Mouse (Mus musculus): ENCODE results near the gene Olfr1368.
"Not testable (repeated sequence)": the region's sequence is repeated elsewhere in the genome, so short reads cannot be mapped to it uniquely, and the experiment has no call there.

Olfr1368 gene

DNA sequence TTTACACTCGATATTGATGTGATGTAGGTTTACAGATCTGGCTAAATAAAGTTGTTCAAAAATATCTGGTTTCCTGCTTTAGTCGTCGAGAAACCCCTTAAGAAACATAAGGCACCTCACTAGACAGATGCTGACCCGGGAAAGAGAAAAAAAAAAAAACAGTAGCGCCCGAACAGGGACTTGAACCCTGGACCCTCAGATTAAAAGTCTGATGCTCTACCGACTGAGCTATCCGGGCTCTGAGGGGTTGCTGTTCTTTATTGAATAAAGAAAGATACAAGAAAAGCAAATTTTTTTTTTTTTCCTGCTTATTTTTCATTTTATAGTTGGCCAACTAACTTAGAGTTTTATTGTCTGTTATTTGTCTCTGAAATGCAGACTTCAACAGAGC is 22.2 kb upstream of the Olfr1368 start:
- peak in 1 of 2 experiments; percentile 40 for DNase-seq (ENCODE audit: low spot score in 2 of 2)

DNA sequence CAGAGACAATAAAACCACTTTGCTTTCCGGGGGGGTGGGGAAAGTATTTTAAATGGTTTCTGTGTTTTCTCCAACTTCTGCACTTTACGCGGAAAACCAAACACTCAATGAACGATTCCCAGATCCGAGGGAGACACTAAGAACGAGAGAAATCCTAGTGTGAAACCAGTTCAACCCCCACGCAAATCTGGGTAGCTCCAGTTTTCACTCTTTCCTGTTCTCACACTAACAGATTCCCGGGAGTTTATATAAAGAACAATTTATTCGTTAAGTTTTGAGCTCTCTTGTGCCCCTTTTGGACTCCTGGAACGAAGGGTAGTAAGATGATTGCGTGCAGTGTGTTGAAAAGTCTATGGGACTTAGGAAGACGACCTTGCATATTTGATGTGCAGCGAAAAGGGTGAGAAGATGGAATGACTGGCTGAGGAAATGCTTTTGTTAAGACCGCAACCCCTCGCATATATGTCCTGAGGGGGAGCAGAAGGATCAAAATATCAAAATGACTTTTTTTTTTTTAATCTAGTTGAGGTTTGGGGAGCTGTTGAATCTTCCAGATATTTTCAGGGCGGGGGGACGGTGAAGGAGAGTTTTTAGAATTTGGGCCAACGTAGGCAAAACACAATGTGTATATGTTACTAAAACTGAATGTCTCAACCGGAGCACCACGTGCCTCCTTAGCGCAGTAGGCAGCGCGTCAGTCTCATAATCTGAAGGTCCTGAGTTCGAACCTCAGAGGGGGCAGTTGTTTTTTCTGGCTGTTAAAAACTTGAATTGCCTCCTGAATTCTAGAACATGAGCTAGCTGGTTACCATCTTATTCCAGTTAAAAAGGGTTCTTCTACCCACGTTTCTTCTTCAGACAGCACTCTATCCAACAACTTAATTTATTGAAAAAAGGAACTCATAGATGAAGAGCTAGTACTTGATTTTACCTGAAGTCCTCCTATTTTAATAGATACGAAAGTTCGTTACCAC is 21.6 kb upstream of the Olfr1368 start:
- peak; percentile 76 to 84 for DNase-seq (ENCODE audit: low spot score in 2 of 2)

DNA sequence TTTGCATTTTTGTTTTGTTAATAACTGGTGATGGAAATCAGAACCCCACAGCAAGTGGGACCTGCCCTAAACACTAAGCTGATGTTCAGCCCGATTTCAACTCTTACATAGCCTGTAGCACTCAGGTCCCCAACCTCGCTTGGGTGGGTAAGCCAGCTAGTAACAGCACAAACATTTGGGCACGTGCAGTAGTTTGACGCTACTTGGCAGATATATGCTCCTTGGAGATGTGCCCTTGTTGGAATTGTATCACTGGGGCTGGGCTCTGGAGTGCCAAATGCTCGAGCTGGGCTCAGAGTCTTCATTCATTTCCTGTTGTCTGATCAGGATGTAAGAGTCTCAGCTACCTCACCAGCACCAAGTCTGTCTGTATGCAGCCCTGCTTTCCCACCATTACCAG is 16.9 kb upstream of the Olfr1368 start:
- no peak for DNase-seq (ENCODE audit: low spot score in 2 of 2)

DNA sequence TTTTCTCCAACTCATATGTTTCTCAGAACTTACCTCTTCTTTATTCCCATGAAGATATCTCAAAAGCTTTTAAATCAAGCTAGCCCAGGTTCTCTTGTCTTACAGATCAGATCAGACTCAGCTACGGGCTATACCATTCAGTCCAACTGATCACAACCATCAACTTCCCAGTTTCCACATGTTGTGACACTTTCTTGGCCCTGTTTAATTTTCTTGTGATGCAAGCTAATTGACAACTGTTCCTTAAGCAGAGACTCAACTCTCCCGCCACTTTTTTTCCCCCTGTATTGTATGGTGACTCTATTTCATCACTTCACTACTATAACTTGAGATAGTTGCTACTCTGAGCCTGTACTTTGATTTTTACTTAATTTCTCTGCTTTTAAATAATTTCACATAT is 15.9 kb upstream of the Olfr1368 start:
- DNase-seq (ENCODE audit: low spot score in 2 of 2): no peak

DNA sequence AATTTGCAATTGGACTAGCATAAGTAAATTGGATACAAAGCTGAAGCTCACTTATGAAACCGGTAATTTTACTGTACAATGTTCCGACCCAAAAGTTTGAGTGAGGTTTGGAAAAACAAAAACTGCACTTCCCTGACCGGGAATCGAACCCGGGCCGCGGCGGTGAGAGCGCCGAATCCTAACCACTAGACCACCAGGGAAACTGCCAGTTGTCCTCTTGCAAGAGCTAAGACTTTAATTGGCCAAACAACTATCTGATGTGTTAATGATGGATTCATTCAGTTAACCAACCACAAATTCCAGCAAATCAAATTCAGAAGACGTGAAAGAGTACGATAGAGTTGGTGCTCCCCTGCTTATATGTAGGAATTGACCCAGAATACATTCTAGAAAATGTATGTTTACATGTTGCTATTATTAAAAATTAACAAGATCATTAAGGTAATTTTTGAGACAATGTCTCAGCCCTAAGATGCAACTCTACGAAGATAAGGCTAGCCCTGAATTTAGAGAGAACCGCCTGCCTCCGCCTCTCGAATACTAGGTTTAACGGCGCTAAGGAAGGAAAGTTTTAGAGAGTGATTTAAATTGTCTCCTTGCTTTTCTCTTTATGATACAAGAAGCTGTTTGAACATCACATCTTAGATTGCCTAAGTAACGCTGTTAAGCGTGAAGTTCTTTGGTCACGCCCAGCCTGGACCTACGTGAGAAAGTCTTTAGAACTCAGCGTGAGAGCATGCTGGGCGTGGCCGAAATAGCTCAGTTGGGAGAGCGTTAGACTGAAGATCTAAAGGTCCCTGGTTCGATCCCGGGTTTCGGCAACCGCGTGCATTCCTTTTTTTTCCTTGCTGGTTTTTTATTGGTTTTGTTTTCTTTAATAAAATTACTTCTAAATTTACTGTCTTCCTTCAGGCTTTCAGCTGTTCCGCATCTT is 15.3 kb upstream of the Olfr1368 start:
- peak; percentile 91 to 96 for DNase-seq (ENCODE audit: low spot score in 2 of 2)

DNA sequence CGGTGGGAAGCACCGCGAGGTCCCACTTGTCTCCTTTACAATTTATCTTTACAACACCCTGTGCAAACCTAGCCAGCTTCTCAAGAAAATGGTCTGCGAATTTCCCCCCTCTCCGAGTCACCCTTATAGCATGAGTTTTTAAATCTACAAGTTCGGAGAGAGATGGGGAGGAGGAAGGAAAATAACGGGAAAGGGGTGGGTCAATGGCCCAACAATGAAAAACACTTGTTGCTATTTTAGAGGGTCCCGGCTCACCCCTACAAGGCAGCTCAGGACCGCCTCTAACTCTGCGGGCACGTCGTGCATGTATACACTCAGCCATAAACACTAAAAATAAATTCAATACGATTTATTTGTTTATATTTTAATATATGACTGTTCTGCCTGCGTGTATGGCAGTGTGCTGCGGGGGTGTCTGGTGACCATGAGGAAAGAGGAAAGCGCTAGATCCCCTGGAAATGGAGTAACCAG is 14.4 kb upstream of the Olfr1368 start:
- no peak for DNase-seq (ENCODE audit: low spot score in 2 of 2)

DNA sequence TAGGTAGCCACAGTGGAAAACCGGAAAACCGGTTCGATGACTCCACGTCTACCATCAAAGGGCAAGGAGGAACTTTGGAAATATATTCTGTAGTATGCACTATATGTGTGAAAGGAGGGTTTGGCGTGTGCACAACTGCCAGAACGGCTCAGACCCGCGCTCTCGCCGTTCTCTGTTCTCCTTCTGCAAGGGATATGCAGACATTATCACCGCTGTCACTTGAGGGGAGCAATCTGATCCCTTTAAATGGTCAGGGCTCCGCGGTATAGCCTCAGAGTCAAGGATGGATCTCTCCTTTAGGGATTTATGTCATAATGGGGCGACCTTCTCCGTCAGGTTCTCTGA is 13.8 kb upstream of the Olfr1368 start:
- DNase-seq (ENCODE audit: low spot score in 2 of 2): no peak

DNA sequence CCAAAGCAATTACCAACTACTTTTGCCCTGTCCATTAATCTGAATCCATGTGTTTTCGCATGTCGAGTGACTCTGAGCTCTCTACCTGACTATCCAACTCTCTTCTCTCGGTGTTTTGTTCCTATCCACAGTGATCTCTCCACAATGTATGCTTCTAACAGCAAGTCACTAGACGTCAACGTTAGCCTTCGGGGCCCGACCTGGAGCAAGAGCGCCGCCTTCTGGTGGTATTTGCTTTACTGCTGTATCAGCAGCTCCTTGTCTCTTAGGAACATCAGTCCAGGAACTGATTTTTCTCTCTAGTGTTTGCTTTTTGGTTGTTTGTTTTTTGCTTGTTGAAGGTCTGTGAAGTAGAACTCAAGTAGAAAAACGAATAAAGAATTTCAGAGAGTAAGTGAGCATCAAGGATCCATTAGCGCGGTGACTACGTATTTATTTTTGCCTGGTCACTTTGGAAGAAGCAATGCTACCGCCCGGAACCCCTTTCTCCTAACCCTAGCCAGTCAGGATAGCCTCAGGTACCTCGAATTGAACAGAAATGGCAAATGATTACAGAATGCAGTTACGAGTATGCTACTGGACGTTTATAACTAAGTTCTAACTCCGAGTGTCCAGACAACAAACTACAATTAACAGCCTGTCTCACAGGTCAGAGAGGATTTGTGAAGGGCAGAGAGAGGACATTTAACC is 13.3 kb upstream of the Olfr1368 start:
- peak; percentile 71 to 90 for DNase-seq (ENCODE audit: low spot score in 2 of 2)

DNA sequence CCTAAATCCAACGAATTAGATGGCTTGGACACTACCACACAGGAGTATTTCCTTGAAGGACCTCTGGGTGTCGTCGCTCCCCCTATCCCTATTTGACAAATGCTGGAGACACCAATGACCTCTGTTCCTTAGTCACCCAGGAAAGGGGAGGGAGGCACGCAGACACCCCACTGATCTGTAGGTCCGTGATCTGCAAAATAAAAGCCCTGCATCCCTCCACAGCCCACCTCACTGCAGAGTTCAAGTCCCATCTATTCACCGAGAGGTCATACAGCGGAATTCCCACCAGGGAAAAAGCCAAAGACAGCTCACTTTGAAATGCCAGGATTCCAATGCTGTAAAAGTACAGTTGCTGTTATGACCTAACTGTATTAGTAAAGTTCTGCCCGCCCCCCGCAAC is 12.4 kb upstream of the Olfr1368 start:
- DNase-seq (ENCODE audit: low spot score in 2 of 2): no peak

DNA sequence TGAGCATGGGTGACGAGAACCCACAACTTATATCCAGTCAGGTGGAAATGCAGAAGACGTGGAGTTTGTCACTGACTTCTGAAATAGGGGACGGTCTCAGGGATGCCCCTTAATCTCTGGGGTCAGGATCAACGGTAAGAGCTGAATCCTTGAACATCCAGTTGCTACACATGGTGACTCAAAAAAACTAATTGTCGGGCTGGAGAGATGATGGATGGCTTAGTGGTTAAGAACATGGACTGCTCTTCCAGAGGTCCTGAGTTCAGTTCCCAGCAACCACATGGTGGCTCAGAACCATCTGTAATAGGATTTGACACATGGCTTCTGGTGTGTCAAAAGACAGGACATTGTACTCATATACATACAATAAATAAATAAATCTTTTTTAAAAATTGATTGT is 10.2 kb upstream of the Olfr1368 start:
- DNase-seq (ENCODE audit: low spot score in 2 of 2): no peak

DNA sequence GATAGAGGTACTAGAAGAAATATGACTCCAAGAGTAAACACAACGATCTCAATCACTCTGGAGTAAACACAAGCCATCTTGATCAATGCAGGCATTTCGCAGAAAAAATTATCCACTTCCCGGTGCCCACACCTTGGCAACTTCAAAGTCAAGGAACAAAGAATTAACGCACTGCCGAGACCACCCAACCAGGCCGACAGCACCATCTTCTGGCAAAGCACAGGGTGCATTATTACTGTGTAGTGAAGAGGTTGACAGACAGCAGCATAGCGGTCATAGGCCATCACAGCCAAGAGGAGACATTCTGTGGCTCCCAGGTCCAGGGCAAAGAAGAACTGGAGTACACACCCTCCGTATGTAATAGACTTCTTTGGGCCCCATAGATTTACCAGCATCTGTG is 3.2 kb downstream of the Olfr1368 start:
- no peak for DNase-seq (ENCODE audit: low spot score in 2 of 2)

DNA sequence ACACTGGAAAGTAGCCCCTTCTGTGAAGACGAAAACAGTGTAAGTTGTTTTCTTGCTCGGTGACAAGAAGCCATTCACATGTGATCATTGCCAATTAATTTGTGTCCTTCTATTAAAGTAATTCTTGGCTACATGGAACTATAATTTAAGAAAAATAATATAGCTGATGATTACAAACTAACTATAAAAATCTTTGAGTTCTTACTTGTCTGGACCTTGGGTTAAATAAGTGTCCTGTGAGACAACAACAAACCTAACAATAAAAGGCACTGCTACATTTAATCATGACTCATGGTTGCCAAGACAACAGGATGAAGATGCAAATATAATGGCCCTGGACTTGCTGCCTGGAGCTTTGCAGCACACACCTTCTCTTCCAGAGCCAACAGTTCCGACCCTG is 16.3 kb downstream of the Olfr1368 start, which contains the start of gene Olfr263:
TSS of gene Olfr263 (plus strand) at position 301 of the 400 bp plus-strand sequence.
- not testable (repeated sequence) for DNase-seq (ENCODE audit: low spot score in 2 of 2)

DNA sequence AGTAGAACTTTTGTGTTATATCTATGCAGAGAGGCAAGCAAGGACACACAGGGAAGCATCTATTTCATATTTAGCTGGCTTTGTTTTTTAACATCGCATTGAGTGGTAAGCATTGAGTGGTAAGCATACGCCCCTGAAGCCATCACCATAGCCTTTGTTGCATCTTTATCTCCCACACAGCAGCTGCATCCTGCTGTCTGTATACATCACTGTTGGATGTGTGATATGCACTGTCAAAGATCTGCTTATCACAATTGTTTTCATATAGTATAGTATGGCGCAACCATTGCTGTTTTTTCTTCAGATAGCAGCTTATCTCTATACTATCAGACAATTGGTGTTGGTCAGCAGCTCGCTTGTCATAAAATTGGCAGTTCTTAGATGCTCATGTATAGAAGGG is 31.5 kb downstream of the Olfr1368 start:
- no peak for DNase-seq (ENCODE audit: low spot score in 2 of 2)

DNA sequence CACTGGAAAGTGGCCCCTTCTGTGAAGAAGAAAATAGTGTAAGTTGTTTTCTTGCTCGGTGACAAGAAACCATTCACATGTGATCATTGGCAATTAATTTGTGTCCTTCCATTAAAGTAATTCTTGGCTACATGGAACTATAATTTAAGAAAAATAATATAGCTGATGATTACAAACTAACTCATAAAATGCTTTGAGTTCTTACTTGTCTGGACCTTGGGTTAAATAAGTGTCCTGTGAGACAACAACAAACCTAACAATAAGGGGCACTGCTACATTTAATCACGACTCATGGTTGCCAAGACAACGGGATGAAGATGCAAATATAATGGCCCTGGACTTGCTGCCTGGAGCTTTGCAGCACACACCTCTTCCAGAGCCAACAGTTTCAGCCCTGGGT is 34.5 kb downstream of the Olfr1368 start, which contains the start of gene Olfr1369-ps1:
TSS of gene Olfr1369-ps1 (plus strand) at position 301 of the 400 bp plus-strand sequence.
- not testable (repeated sequence) for DNase-seq (ENCODE audit: low spot score in 2 of 2)

DNA sequence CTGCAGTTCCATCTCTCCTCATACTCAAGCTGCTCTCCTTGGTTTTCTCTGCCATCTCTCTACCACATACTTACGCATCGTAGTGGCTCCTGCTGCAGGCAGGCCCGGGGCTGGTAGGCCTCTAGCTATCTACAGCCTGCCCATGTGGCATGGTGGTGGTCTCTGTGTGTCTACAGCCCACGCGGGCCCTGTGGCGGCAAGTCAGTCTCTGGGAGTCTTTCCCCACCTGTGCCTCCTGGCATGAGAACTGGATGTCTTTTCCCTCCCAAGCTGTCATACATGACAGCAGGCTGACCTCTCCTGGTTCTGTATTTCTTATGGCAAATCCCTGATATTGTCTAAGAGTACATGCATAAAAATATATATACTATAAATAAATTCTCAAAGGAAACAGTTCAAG is 35.2 kb downstream of the Olfr1368 start:
- no peak for DNase-seq (ENCODE audit: low spot score in 2 of 2)

DNA sequence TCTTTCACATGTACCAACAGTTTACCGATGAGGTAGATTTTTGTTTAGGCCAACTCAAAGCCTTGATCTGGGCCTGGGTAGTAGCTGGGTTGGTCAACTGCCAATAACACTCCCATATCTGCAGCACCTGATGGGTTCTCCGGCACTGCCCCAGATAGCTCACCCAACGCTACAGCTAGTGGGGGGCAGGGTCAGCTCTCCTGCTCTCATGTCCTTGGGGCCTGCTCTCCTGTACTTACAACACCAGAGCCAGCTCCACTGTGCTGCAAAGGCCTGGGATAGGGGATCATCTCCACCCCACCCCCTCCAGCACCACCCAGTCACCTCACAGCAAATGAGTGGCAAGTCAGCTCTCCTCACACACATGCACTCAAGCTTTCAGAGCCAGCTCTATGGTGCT is 35.9 kb downstream of the Olfr1368 start:
- no peak for DNase-seq (ENCODE audit: low spot score in 2 of 2)

All from spleen, postnatal 10 days (tissue).